Comparison of ENCODE assay signal across 7 mouse cellular contexts in genomic region chr16:35022242-35023137, GRCm38 (mm10). TPM values are rescaled to one million over a fixed set of nuclear protein-coding genes. Genes with fewer than 3 reads are reported as not detected.
DNase-seq lines count a peak whose midpoint lies in the region; ATAC-seq lines count a peak whose summit lies in the region.

TSS of gene Hacd2 (plus strand) at chr16:35022428.

- peak; percentile 100 for ATAC-seq in intestine, embryonic 15.5 days

- H3K27me3 ChIP-seq in intestine, embryonic 15.5 days (replicated peaks), result no peaks in the 10 kb centered on the region
- peaks cover 37% of the 10 kb centered on the region for H3K27me3 ChIP-seq in midbrain, embryonic 10.5 days (ENCODE audit: low read depth, poor library complexity, severe bottlenecking)

- H3K27ac ChIP-seq in intestine, embryonic 15.5 days, result peak within 1 kb of the TSS; percentile 88
- peak within 1 kb of the TSS; percentile 92 for H3K27ac ChIP-seq in midbrain, embryonic 10.5 days (replicated peaks)

- intact Hi-C loops in gastrocnemius, postnatal 36 days (cut with DNase I), result no loop called here
- intact Hi-C loops in left cerebral cortex, postnatal 25 days (cut with DNase I), result loop anchor here (5.0 kb wide), 1 partner anchor 120 kb away; no protein-coding TSS in a partner anchor

- H3K4me1 ChIP-seq in intestine, embryonic 15.5 days (replicated peaks), result no peaks in the 10 kb centered on the region
- peaks cover 7% of the 10 kb centered on the region; the same call in 1 of the 2 replicates for H3K4me1 ChIP-seq in midbrain, embryonic 10.5 days

- peak within 1 kb of the TSS; percentile 61 for H3K4me2 ChIP-seq in intestine, embryonic 15.5 days (replicated peaks)

- peak; percentile 94 to 97 for DNase-seq in adrenal gland, adult 18-20 months (ENCODE audit: low spot score in 2 of 2)
- DNase-seq in embryo, embryonic 11 days, result peak; percentile 98
- peak; percentile 92 to 93 for DNase-seq in gastrocnemius, postnatal 36 days
- DNase-seq in left cerebral cortex, postnatal 25 days (ENCODE audit: low spot score in 2 of 2), result peak; percentile 92 to 96
- DNase-seq in midbrain, embryonic 10.5 days (ENCODE audit: low spot score), result peak; percentile 96
- peak; percentile 89 for DNase-seq in right cerebral cortex, postnatal 4 days

- H3K4me3 ChIP-seq in intestine, embryonic 15.5 days (replicated peaks), result peak within 1 kb of the TSS; percentile 95
- H3K4me3 ChIP-seq in midbrain, embryonic 10.5 days, result peak within 1 kb of the TSS; percentile 86

- H3K9me3 ChIP-seq in intestine, embryonic 15.5 days, result no peaks in the 10 kb centered on the region
- no peaks in the 10 kb centered on the region for H3K9me3 ChIP-seq in midbrain, embryonic 10.5 days (replicated peaks)

- peak within 1 kb of the TSS; percentile 92 for H3K9ac ChIP-seq in intestine, embryonic 15.5 days

- no peaks in the 10 kb centered on the region for H3K36me3 ChIP-seq in intestine, embryonic 15.5 days
- H3K36me3 ChIP-seq in midbrain, embryonic 10.5 days, result peaks cover 23% of the 10 kb centered on the region

- WGBS in intestine, embryonic 15.5 days, result under 1% methylated on average over 83 of the region's 97 CpGs
- WGBS in midbrain, embryonic 10.5 days, result under 1% methylated on average over 79 of the region's 97 CpGs

RNA-seq across cellular contexts. Expression of gene Hacd2, which starts in this region (rescaled TPM):
- 10 to 100 TPM; 63.6 to 64.9 TPM for total RNA-seq in adrenal gland, adult 18-20 months (2021)
- total RNA-seq in gastrocnemius, postnatal 36 days (2021), result 1 to 10 TPM; 2.7 to 3.2 TPM
- polyA plus RNA-seq in intestine, embryonic 15.5 days (2015; fragmentation: Nextera tagmentation; extraction: Ambion mirVana), result 92.3 and 112 TPM in 2 replicates
- total RNA-seq in left cerebral cortex, postnatal 25 days (2021), result 10 to 100 TPM; 35.3 to 36.2 TPM
- polyA plus RNA-seq in midbrain, embryonic 10.5 days (2016; fragmentation: Nextera tagmentation; extraction: Ambion mirVana), result 70.4 and 79.0 TPM in 2 replicates

Comparison
In these comparisons a context has a peak if more than half of its experiments do, and no peak if none do; other contexts are left out.
1. Peak in every context shown above with its lines: DNase-seq, ATAC-seq, H3K4me3 ChIP-seq and H3K27ac ChIP-seq.
2. RNA of gene Hacd2 (total RNA-seq): 63.6 to 64.9 TPM in adrenal gland, adult 18-20 months and 35.3 to 36.2 TPM in left cerebral cortex, postnatal 25 days; 2.7 to 3.2 TPM in gastrocnemius, postnatal 36 days; every median in the first group is over 4 times any median in the second.